Mouse (Mus musculus): ENCODE measurements at regions not wholly inside any gene's neighbourhood (a gene's known extent, or its start where the extent isn't known, plus 50 kb on each side); places are given as distances from the start of the nearest gene placed in this dataset.

DNA sequence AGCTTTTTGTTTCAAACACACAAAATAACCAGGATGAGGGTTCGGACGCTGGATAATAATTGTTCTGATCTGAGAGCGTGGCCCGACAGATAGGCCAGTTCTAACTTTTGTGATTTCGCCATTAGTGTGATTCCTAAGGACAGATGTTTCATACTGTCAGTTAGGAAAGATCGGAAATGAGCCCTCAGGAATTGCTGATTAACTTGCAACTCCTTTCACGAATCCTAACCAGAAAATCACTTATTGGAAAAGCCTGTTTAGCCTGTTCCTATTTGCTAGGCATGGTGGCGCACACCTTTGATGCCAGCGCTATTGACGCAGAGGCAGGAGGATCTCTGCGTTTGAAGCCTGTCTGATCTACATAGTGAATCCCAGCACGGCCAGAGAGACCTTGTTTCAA is 75.4 kb upstream of the Otx2 start:
- DNase-seq (ENCODE audit: low spot score) (no peak), ATAC-seq (ENCODE audit: extremely low read depth, insufficient number of reproducible peaks, low FRiP score, poor library complexity, severe bottlenecking) (no peak)
- H3K4me1 ChIP-seq (ENCODE audit: insufficient read depth, low read depth, low read length) = no peaks in the 10 kb centered on the region
- no peaks in the 10 kb centered on the region for H3K9me3 ChIP-seq (replicated peaks)
- TF ChIP-seq TAL1 (conservative IDR thresholded peaks at IDR 0.05; ENCODE audit: low read depth, low read length) = no peak
- no peak for TF ChIP-seq CTCF (IDR thresholded peaks at IDR 0.05; ENCODE audit: low read depth, low read length)
- TF ChIP-seq POLR2AphosphoS5 (IDR thresholded peaks at IDR 0.05; ENCODE audit: insufficient replicate concordance, low read depth, low read length) = no peak
- TF ChIP-seq GATA2 (IDR thresholded peaks at IDR 0.05; ENCODE audit: borderline replicate concordance, low read depth, low read length) = no peak
- no peak for TF ChIP-seq GATA1 (IDR thresholded peaks at IDR 0.05; ENCODE audit: borderline replicate concordance, low read length)
- no peaks in the 10 kb centered on the region for H3K27me3 ChIP-seq (ENCODE audit: insufficient read depth, low read length)
- no peaks in the 10 kb centered on the region for H3K36me3 ChIP-seq (replicated peaks)
- H3K4me3 ChIP-seq (ENCODE audit: low read depth, low read length) = no peak overlapping the region

DNA sequence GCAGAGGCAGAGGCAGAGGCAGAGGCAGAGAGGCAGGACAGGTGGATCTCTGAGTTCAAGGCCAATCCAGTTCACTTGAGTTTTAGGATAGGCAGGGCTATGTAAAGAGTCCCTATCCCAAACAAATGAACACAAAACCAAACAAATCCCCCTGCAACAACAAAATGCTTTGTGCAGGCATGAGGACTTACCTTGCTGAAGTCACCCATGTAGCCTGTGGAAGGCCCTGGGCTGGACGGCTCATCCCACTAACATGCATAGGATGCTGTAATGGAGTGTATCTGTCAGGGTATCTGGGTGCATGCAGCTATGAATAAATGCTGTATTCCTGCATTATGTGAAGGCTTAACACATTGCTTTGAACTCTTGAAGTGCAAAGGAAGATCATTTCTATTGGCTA is 74.3 kb upstream of the Otx2 start:
- H3K9me3 ChIP-seq (replicated peaks) = no peaks in the 10 kb centered on the region

DNA sequence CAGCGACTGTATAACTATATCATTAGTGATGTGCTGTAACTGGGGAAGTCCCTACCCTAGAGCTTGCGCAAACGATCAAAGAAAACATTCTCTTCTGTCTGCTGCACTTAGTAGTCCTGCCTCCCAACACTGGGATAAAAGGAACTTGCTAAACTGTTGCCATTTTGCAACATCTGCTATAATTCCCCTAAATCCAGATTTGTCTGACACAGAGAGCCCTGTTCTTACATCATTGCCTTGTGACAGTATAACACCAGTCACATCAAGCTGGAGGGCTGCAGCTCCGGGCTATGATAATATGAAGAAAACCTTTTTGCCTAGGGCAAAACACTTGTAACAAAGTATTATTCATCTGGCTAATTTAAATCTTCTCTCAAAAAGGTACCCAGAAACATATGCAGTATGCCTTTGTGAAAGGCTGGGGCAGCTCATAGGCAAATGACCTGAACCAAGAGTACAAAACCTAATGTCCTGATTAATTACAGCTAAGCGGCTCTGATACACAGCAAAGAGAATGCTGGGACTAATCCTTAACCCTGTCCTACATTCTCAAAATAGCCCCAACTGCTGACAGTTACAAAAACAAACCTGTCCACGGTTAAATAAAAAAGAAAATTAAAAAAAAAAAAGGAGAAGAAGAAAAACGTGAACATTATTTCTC is 67.5 kb upstream of the Otx2 start:
- DNase-seq (ENCODE audit: low spot score) (no peak), ATAC-seq (ENCODE audit: extremely low read depth, insufficient number of reproducible peaks, low FRiP score, poor library complexity, severe bottlenecking) (no peak)
- Histone ChIP-seq H3K27me3 (ENCODE audit: insufficient read depth, low read length) (no peaks in the 10 kb centered on the region), H3K36me3 (replicated peaks) (no peaks in the 10 kb centered on the region), H3K9me3 (replicated peaks) (no peaks in the 10 kb centered on the region), H3K4me1 (ENCODE audit: insufficient read depth, low read depth, low read length) (no peaks in the 10 kb centered on the region), H3K4me3 (ENCODE audit: low read depth, low read length) (no peak overlapping the region)
- TF ChIP-seq GATA2 (IDR thresholded peaks at IDR 0.05; ENCODE audit: borderline replicate concordance, low read depth, low read length) (no peak), GATA1 (IDR thresholded peaks at IDR 0.05; ENCODE audit: borderline replicate concordance, low read length) (no peak), POLR2AphosphoS5 (IDR thresholded peaks at IDR 0.05; ENCODE audit: insufficient replicate concordance, low read depth, low read length) (no peak), TAL1 (conservative IDR thresholded peaks at IDR 0.05; ENCODE audit: low read depth, low read length) (no peak), CTCF (IDR thresholded peaks at IDR 0.05; ENCODE audit: low read depth, low read length) (no peak)

More for the DNA sequence above, 74.3 kb upstream of the Otx2 start:
- Histone ChIP-seq H3K36me3 (replicated peaks) (no peaks in the 10 kb centered on the region), H3K4me3 (ENCODE audit: low read depth, low read length) (no peak overlapping the region), H3K27me3 (ENCODE audit: insufficient read depth, low read length) (no peaks in the 10 kb centered on the region), H3K4me1 (ENCODE audit: insufficient read depth, low read depth, low read length) (no peaks in the 10 kb centered on the region)
- no peak for TF ChIP-seq TAL1 (conservative IDR thresholded peaks at IDR 0.05; ENCODE audit: low read depth, low read length)
- TF ChIP-seq GATA2 (IDR thresholded peaks at IDR 0.05; ENCODE audit: borderline replicate concordance, low read depth, low read length) = no peak
- no peak for TF ChIP-seq CTCF (IDR thresholded peaks at IDR 0.05; ENCODE audit: low read depth, low read length)
- no peak for TF ChIP-seq GATA1 (IDR thresholded peaks at IDR 0.05; ENCODE audit: borderline replicate concordance, low read length)
- TF ChIP-seq POLR2AphosphoS5 (IDR thresholded peaks at IDR 0.05; ENCODE audit: insufficient replicate concordance, low read depth, low read length) = no peak
- no peak for DNase-seq (ENCODE audit: low spot score)
- no peak for ATAC-seq (ENCODE audit: extremely low read depth, insufficient number of reproducible peaks, low FRiP score, poor library complexity, severe bottlenecking)

DNA sequence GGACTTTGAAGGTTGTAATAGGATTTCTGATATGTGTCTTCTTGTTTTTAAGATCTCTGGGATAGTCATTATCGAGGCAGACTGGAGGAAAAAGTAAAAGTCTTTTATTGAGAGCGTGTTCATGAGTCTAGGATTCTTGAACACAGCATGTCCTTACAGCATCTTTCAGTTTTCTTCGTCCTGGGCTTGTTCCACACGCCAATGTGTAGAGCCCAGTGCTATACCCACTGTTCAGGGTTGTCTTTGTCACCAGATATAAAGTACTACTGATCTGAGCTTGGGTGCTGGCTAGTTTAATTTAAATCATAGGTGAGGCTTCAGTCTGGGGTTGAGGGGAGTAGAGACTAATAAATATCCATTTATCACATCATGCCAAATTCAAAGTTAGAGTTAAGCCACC is 65.5 kb upstream of the Otx2 start:
- ATAC-seq (ENCODE audit: extremely low read depth, insufficient number of reproducible peaks, low FRiP score, poor library complexity, severe bottlenecking) = no peak
- no peak for TF ChIP-seq GATA1 (IDR thresholded peaks at IDR 0.05; ENCODE audit: borderline replicate concordance, low read length)

DNA sequence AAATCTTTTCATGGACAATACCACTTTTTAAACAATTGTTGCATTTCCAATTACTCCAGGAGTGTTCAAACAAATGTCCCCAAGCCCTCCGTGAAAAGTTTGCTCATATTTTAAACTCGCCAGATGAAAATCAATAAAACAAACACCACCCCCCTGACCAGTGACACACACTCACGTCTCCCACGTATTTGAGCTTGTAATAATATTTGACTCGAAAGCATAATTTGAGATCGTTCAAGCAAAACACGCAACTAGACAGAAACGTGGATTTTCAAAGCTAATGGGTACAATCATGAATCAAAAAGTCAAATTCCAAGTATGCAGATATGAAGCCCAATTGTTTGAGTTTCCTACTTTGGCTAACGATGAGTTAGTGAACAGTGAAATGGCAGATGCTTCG is 65.0 kb upstream of the Otx2 start:
- TF ChIP-seq GATA2 (IDR thresholded peaks at IDR 0.05; ENCODE audit: borderline replicate concordance, low read depth, low read length) = no peak
- no peak for TF ChIP-seq GATA1 (IDR thresholded peaks at IDR 0.05; ENCODE audit: borderline replicate concordance, low read length)
- TF ChIP-seq TAL1 (conservative IDR thresholded peaks at IDR 0.05; ENCODE audit: low read depth, low read length) = no peak
- TF ChIP-seq CTCF (IDR thresholded peaks at IDR 0.05; ENCODE audit: low read depth, low read length) = no peak
- no peak for TF ChIP-seq POLR2AphosphoS5 (IDR thresholded peaks at IDR 0.05; ENCODE audit: insufficient replicate concordance, low read depth, low read length)
- Histone ChIP-seq H3K4me1 (ENCODE audit: insufficient read depth, low read depth, low read length) (no peaks in the 10 kb centered on the region), H3K27me3 (ENCODE audit: insufficient read depth, low read length) (no peaks in the 10 kb centered on the region), H3K4me3 (ENCODE audit: low read depth, low read length) (no peak overlapping the region), H3K9me3 (replicated peaks) (no peaks in the 10 kb centered on the region), H3K36me3 (replicated peaks) (no peaks in the 10 kb centered on the region)
- DNase-seq (ENCODE audit: low spot score) (no peak), ATAC-seq (ENCODE audit: extremely low read depth, insufficient number of reproducible peaks, low FRiP score, poor library complexity, severe bottlenecking) (no peak)

More for the DNA sequence above, 65.5 kb upstream of the Otx2 start:
- Histone ChIP-seq H3K4me1 (ENCODE audit: insufficient read depth, low read depth, low read length) (no peaks in the 10 kb centered on the region), H3K9me3 (replicated peaks) (no peaks in the 10 kb centered on the region), H3K27me3 (ENCODE audit: insufficient read depth, low read length) (no peaks in the 10 kb centered on the region), H3K36me3 (replicated peaks) (no peaks in the 10 kb centered on the region), H3K4me3 (ENCODE audit: low read depth, low read length) (no peak overlapping the region)
- DNase-seq (ENCODE audit: low spot score) = no peak

DNA sequence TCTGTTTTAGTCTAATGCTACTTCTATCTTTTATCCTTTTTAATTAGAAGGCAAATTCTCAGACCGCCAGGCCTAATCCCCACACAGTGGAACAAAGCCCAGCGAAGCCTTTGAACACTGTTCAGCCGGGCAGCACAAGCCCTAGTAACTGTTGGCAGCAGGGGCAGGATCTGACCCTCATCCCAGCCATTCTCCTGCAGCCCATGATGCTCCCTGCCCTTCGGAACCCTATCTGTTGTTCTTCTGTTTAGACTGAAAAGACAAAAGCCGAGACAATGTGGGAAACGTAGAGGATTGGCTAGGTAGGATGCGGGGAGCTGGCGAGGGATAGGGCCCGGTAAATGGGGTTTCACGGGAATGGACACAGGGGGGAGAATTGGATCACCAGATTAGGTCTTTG is 64.6 kb upstream of the Otx2 start:
- H3K27me3 ChIP-seq (ENCODE audit: insufficient read depth, low read length) = no peaks in the 10 kb centered on the region
- DNase-seq (ENCODE audit: low spot score) (no peak), ATAC-seq (ENCODE audit: extremely low read depth, insufficient number of reproducible peaks, low FRiP score, poor library complexity, severe bottlenecking) (no peak)
- TF ChIP-seq TAL1 (conservative IDR thresholded peaks at IDR 0.05; ENCODE audit: low read depth, low read length) = no peak
- TF ChIP-seq CTCF (IDR thresholded peaks at IDR 0.05; ENCODE audit: low read depth, low read length) = no peak
- no peak for TF ChIP-seq GATA2 (IDR thresholded peaks at IDR 0.05; ENCODE audit: borderline replicate concordance, low read depth, low read length)
- no peak for TF ChIP-seq POLR2AphosphoS5 (IDR thresholded peaks at IDR 0.05; ENCODE audit: insufficient replicate concordance, low read depth, low read length)
- no peak for TF ChIP-seq GATA1 (IDR thresholded peaks at IDR 0.05; ENCODE audit: borderline replicate concordance, low read length)
- H3K36me3 ChIP-seq (replicated peaks) = no peaks in the 10 kb centered on the region
- H3K4me3 ChIP-seq (ENCODE audit: low read depth, low read length) = no peak overlapping the region
- H3K4me1 ChIP-seq (ENCODE audit: insufficient read depth, low read depth, low read length) = no peaks in the 10 kb centered on the region
- H3K9me3 ChIP-seq (replicated peaks) = no peaks in the 10 kb centered on the region
